Mouse (Mus musculus) testis, adult 2 months (tissue): ENCODE results near the gene Zfp513.

Source experiments
- CTCF ChIP-seq: fragments of 200-500 bp; IDR thresholded peaks from 2 replicates; pipeline ENCODE4 v1.5.1; 2012; ENCODE audit warnings: low read depth, mild to moderate bottlenecking, inconsistent platforms, low read length, moderate library complexity; ENCODE audit not compliant: control insufficient read depth, insufficient read depth, insufficient replicate concordance
- POLR2A ChIP-seq: fragments of 200-500 bp; IDR thresholded peaks from 2 replicates; pipeline ENCODE4 v1.6.1; 2012; ENCODE audit warnings: low read depth, mild to moderate bottlenecking, inconsistent platforms, low read length, moderate library complexity; ENCODE audit not compliant: control insufficient read depth

- TF ChIP-seq POLR2A (no peak), CTCF (no peak)
Observed at GRCm38 (mm10) chr5:31164878-31165277, 37.2 kb downstream of the Zfp513 start.
